Mouse (Mus musculus) c-Kit-positive CD71-positive TER-119-positive erythroid progenitor cells, embryonic 14.5 days (primary cell): ENCODE measurements around the gene Wipf1.

Source experiments
- DNase-seq: peaks from one replicate; pipeline ENCODE4 v3.0.0-alpha.2; 2013; ENCODE audit warnings: low spot score

Gene Wipf1

DNA sequence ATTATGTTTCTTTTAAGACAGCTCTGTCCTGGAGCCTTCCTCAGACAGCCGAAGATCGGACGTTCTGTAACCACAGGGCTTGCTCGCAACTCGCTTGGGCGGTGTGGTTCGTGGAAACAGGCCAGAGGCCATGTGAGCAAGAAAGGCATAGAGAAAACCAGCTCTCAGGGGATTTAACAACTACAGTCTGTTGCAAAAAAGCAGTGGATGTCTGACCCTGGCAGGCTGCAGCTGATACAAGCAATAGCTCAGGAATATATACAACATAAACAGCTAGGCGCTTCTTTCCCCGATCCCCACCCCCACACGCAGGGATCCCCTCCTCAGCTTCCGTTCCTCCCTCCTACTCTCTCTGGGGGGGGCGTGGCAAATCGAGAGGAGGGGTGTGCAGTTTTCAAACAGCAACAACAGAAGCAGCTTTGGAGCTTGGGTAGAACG is 97.6 kb downstream of the Wipf1 start:
- DNase-seq, result no peak

DNA sequence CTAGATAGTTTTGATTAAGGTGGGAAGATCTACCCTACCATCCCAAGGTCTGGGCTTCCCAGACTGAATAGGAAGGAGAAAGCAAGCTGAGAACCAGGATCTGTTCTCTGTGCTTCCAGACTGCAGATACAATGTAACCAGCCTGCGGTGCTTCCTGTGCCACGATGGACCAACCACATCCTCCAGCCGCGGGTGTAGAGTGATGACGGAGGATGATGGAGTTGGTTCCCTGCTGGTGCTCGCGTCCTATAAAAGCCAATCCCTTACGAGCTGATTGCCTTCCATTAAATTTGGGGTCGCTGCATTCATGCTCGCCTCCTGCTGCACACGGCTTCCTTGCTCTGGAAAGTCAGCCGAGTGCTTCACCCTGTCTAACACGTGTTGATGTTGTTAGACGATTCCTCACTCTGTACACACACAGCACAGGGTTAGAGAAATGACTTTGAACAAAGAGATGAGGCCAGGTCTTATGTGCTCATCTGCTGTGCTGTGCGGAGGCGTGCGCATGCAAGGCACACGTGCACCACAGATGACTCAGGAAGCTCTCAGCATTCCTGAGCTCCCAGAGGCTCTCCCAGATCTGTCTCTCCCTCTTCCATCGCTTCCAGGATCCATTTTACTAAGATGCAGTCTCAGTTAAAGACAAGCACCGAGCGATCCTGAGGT is 100.6 kb downstream of the Wipf1 start:
- no peak for DNase-seq

DNA sequence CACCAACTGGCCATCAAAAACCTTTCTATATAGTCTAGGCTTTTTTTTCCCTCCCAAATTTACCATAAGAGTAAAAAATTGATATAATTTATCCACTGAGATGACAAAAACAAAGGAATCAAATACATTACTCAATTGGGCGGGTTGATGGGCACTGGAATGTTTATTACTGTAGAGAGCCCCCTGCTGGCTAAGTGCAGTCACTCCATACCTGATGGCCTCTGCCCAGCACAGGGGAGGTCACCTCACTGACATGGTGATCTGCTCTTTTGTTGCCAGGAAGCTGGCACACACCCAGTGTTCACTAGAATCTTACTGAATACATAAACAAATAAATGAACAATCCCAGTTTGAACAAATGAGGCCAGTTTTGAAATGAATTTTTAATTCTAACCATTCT is 102.2 kb downstream of the Wipf1 start:
- peak; percentile 40 for DNase-seq

DNA sequence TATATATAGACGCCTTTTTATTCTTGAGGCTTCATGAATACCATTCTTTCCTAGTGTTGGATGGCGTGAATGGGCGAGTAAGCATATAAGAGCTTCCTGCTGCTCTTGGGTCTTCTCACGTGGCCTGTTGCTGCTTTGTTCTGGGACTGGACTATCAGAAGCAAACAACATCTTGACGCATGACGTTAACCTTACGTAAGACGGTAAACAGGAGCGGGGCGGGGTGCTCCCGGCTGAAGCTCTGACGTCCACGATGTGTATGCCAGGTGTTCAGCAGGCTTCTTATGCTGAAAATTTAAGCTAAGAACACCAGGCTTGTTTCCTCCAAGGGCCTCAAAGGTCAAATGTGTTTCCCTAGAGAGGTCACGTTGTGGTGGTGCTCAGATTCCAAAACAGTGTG is 103.7 kb downstream of the Wipf1 start:
- no peak for DNase-seq

DNA sequence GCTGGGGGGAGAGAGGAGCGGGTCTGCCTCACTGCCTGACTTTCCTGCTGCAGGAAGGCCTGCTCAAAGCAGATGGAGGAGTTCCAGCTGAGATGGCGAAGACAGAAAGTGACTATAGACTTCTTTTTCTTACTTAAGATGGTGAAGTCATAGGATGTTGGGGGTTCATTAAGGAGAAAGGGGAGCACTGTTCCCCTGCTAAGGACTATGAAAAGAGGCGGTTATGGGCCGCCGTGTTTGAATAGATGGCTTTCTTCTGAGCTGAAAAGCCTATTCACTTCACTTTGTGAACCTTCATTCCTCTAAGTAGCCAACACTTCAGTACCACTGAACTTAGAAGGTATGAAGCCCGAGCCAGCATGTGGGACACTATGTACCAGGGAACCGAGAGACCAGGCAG is 109.8 kb downstream of the Wipf1 start:
- DNase-seq, result no peak

DNA sequence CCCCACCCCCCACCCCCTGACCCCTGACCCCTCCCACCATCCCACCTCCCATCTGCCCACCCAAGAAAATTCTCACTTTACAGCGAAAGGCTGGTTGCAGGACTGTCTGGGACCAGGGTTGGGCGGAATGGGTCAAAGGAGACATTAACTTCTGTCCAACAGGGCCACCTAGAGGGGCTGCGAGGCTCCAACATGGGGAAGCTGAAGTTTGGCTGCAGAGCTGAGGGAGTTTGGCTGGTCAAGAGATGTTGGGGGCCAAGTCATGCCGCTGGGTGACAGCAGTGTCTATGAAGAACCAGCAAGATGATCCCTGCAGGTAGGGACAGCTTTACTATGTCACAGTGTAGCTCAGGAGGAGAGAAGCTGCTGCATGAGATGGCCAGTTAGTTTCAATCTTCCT is 110.2 kb downstream of the Wipf1 start:
- DNase-seq, result peak; percentile 8

DNA sequence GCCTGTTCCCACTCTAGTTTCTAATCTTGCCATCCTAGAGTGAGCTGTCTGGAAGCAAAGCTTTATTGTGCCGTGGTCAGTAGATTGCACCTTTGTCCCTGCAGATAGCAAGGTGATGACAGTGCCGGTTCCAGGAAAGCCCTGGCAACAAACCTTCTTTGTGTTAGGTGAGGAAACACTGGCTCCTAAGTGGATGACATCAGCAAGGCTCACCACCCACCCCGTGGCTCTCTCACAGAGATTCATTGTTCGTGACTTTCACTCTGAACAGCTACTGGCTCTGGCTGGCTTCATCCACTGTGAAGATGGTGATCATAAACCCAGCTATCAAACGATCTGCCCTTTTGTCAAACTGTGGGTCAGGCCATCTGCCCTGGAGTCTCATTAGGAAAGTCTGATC is 113.6 kb downstream of the Wipf1 start:
- no peak for DNase-seq

DNA sequence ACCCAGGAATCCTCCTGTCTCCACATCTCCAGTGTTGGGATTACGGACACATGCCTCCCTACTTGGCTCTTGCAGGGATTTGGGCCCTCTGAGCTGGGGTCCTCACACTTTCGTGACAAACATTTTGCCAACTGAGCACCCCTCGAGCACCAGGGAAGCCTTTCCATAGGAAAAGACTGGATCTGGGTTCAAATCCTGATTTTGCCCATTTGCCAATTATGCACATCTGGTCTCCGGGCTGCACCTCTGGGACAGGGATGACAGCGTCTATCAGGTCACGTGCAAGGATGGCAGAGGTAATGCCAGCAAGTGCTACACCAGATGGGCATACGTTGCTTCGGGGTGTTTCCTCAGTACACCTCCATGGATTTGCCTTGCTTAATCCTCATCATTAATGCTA is 119.5 kb downstream of the Wipf1 start:
- no peak for DNase-seq

DNA sequence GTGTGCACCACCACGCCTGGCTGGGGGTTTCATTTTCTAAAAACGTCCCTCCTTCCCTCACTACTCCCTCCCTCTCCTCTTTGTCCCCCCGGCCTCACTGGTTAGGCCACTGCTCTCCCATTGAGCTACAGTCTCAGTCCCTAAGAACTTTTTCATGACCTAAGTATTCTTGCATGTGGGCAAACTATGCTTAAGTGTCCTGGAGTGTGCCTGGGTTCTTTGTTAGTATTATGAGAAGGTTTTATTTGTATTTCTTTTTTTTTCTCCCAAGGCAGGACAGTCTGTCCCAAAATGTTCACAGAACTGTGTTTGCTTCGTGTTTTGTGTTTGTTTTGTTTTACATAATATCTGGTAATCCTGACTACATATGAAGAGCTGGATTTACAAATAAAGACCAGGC is 121.9 kb downstream of the Wipf1 start:
- no peak for DNase-seq

DNA sequence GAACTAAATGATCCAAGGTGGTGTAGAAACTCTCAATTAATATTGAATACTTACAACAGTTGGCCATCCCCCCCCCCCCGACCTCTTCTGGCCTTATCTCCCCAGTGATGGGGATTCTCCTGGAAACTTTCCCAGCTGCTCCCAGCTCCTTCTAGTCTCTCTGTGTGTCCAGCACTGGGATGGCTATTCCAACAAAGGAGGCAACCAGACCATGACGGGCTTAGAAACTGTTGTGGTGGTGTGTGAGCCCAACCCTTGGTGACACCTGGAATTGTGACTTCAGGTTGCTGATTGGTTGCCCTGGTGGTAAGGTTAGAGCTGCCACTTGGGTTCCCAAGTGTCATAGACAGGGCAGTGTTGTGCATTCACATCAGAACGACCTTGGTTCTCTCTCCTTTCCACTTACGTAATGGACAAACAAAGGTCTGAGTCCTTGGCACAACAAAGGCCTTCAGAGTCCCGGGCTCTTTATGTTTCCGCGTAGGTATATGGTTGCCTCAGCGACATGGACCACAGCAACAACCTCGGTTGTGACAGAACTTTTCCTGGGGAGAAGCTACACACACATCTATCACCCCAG is 123.1 kb downstream of the Wipf1 start:
- no peak for DNase-seq

DNA sequence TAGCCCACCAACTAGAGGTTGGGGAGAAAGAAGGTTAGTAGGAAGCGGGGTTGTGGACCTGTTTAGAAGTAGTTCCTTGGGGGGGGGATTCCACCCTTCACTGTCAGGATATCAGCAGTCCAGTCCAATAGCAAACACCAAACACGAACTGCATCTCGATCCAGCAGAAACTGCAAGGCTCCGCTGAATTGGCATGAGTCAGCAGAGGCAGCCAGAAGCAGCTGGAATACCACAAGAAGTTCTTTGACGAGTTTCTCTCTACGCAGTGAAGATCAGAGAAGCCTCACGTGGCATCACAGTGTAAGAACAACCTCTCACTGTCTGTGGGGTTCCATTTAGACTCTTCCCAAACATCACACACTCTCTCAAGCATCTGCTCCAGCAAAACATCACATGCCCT is 124.6 kb downstream of the Wipf1 start:
- DNase-seq, result no peak

DNA sequence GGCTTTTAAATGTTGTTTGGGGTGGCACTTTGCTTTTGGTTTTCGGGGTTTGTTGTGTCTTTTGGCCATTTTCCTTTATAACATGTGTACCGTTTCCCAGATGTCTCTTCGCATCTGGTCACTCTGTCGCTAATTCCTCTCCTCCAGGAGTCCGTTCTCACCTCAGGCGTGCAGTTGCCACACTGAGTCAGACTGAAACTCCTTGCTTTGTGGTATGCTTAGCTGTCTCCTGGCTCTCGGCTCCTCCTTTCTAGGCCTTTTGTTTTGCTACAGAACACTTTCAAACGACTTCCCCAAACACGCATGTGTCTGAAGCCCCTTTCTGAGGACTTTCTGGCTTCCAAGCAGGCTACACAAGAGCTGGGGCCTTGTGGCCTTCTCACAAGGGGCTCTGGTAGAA is 125.1 kb downstream of the Wipf1 start:
- no peak for DNase-seq

DNA sequence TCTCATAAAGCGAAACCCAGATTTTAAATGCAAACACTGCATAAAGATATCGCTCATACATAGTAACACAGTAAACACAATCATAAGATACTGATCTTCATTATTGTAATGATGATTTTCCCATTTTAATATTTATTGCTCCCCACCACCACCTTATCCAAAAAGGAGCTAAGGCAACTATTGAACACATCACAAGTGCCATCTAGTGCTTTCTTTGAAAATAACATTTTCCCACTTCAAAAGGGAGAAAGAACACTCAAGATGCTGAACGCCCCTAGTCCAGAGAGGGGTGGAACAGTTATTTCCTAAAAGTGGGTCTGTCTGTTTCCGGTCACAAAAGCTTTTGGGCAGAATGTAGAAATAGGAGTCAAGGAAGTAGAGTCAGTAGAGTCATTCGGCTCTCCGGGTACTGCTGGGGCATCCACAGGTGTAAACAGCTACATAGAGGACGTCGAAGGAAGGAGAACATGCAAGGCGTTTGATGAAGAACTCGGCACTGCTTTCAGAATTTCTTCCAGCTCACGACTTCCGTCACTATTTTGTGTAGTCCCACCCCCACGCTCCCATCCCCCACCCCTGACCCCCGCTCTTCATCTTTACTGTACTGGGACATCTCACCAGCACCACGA is 126.0 kb downstream of the Wipf1 start:
- DNase-seq, result no peak

DNA sequence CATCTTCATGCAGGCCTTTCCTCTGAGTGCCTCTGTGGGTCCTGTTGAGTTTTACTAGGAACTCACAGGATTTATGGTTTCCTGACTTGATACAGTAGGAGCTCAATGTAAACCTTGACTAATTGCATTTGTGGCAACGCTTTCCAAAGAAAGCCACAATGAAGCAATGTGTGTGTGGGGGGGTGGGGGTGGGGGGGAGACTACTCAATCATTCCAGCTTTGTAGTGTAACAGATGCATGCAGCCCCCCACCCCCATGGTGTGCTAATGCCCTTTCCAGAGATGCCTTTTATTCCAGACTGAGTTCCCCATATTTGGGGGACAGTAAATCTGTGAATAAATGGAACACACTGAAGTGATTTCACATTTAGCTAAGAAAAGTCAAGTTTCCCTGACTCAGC is 127.8 kb downstream of the Wipf1 start:
- no peak for DNase-seq

DNA sequence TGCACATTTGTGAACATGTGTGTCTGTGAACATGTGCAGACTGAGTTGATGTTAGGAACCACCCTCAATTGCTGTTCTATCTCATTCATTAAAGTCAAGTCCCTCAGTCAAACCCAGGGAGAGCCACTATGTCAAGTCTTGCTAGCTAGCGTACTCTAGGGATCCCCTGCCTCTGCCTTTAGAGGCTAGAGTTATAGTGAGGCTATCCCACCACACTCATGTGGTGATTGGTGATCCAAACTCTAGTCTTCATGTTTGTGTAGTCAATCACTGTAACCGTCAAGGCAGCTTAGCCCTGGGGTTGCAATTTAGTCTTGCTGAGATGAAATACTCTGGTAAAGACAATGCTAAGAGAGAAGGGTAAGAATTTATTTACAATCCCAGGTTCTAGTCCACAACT is 132.1 kb downstream of the Wipf1 start:
- no peak for DNase-seq

DNA sequence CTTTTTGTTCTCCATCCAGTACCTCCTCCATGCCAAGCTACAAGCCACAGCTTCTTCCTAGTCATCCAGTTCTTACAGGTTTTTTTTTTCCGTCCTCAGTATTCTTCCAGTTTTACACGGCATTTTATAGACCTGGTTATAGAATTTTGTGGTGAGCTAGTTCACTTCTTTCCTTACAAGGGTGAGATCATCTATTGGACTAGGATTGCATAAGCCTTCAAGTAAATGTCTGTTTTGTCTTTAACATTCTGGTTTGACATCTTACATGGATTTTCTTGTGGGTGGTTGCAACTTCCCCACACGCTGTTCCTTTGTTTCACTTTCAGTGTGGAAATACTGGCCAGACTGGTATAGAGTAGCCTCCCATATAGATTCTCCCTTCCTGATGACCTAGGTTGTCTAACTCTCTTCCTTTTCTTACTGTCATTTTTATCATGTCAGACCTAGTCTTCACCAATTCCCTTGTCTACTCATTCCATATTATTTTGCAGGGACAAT is 132.7 kb downstream of the Wipf1 start:
- no peak for DNase-seq

DNA sequence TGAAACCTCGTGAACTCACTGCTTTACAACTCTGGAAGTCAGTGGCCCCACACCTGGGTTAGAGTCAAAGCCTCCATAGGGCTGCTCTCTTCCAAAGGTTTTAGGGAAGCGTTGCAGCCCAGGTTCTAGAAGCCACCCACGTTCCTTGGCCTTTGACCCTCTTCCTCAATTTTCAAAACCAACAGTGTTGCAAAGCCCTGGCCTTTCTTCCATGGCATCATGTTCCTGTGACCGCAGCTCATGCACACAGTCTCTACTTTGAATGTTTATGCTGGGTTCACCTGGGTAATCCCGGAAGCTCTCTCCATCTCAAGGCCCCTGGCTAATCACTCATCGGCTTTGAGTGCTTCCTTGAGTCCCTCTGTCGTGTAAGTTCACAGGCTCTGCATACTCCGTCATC is 134.0 kb downstream of the Wipf1 start:
- DNase-seq, result no peak

DNA sequence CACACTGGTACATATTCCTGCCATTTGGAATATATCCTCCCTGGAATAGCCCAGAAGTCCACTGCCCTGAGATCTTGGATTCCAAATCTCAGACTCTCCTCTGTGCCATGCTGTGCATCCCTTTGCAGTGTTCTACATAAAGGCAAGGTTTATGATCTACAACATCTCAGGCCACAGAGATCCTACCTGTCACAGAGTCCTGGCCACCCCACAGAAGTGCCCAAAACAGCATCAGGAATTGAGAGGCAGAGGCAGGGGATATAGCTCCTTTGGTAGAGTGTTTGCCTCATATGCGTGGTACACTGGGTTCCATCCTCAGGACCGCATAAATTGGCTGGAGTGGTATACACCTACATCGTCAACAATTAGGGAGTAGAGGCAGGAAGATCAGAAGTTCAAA is 135.1 kb downstream of the Wipf1 start:
- no peak for DNase-seq

DNA sequence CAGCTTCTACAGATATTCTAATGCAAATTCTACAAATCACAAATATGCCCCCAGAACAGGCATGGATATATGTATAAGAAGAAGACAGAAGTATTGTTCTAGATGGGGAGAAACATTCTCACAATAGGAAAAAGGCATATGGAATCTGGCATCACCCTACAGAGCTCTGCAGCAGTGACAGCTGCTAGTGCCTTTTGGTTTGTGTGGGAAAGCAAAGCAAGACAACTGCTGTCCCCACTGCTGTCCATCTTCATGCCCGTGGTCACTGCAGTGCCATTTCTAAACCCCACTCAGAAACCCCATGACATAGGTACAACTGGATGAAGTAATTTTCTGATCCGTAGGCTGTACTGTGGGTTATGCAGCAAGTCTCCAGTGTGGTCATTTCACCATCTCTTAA is 136.8 kb downstream of the Wipf1 start:
- DNase-seq, result no peak

DNA sequence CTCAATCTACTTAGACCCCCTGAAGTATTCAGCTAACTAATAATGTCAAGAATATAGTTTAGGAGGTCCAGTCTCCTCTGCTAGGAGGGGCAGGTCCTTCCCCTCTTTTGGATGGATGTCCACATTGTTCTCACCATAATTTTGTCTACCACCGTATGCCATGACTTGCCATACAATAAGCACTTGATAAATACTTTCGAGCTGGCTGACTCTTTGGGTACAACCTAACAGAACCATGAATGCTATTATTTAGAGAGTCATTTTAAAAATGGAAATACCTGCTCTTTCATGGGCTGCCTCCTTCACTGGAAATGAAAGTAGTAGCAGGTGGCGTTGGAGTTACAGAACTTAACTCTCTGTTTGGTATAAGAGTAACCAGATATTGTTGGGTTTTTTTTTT is 139.6 kb downstream of the Wipf1 start:
- no peak for DNase-seq

DNA sequence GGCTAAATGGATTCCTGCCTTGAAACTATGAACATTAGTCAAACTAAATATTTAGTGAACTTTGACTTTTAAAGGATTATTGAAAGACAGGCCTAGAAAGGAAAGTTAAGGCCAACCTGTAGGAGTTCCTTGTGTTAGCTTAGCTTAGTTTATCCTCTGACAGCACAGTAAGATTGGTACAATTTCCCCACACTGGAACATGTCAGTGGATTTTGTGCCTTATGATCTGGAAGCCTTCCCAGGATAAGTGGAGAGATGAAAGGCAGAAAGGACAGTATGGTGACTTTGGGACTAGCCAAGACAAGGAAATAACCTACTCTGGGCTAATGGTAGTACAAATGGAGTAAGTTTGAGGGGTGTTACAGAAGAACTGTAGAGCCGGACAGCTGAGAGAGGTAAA is 141.7 kb downstream of the Wipf1 start:
- no peak for DNase-seq

DNA sequence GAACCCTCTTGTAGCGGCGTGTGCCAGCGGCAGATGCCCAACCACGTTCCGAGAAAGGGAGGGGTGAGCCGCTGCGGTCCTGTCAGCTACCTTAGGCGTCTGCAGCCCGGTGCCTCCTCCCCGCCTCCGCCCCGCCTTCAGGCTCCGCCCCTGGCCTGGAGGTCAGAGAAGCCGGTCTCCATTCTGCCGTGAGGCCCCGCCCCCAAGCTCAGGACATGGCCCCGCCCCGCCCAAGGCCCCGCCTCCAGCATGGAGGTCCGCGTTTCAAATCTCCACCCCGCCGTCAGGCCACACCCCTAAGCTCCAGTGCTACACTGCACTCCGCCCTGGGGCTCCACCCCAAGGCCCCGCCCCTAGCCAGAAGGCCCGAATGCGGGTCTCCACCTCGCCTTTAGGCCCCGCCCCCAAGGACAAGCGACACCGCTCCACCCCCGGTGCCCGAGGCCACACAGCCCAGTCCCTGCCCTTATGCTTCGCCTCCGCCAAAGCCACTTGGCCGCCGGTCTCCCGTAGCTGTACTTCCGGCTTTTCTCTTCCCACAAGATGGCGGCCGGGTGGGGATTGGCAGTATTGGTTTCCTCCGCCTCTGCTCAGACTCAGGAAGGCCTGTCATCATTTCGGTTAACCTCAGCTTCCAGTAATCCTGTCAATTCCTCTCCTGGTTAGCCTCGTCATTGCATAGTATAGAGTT is 143.0 kb downstream of the Wipf1 start, which contains the start of gene Gpr155:
TSS of gene Gpr155 (minus strand) at position 217 of the 691 bp plus-strand sequence.
- DNase-seq, result peak; percentile 99
